Mouse (Mus musculus) E14TG2a.4 (cell line): ENCODE measurements around the gene Agxt2.

Experiments
- CTCF ChIP-seq: conservative IDR thresholded peaks from 2 replicates; pipeline ENCODE4 v1.5.1; 2014; ENCODE audit warnings: low read length
- POU5F1 ChIP-seq: IDR thresholded peaks from 2 replicates; pipeline ENCODE4 v1.6.1; 2014; ENCODE audit warnings: low read length, borderline replicate concordance

DNA sequence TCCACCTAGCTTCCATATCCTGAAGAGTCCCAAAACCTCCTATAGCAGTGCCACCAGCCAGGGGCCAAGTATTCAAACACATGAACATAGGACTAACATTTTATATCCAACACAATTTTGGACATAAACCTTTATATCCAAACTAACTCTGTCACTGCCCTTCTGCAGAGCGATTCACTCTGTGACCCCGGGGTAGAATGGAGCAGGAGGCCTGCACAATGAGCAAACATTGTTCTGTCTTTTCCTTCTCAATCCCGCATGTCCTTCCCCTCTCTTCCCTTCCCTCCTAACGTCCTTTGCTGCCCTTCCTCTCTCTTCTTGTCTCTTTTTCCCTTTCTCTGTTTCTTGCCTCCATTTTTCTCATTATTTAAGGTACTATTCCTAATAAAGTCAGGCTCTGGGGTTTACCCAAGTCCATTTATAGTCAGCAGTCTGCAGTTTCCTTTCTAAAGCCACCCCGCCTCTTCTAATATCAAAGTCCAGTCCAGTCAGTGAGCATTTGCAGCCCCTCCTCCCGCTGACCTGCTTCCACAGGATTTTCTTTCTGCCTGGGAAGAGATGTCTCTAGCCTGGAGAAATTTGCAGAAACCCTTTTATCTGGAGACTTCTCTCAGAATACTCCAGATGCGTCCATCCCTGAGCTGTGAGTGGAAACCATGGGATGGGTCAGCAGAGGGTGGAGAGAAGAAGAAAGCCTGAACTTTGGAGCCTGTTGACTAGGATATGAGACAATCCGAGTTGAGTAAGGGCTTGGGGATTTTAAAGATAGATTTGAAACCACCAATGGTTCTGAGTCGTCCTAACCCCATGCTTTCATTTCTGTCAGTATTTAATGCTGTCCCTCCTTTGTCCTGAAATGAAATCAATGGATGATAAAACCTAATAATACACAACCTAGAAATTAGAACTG, at the start of gene Agxt2:
- no peak for TF ChIP-seq CTCF
- no peak for TF ChIP-seq POU5F1
